ENCODE assay signal across 1 mouse cellular context in genomic region chr1:133658878-133659277, GRCm38 (mm10).
TF ChIP-seq lines count a peak whose summit lies in the region.

No protein-coding gene starts in this region.

TF ChIP-seq in CH12.LX, 34 proteins besides CTCF, POLR2A, EP300 and RAD21:
- TF ChIP-seq ZC3H11A (IDR thresholded peaks at IDR 0.05; ENCODE audit: low read depth, low read length) (no peak), SMC3 (IDR thresholded peaks at IDR 0.05; ENCODE audit: low read depth, low read length) (no peak), NRF1 (IDR thresholded peaks at IDR 0.05; ENCODE audit: low read depth, low read length) (no peak), MEF2A (IDR thresholded peaks at IDR 0.05; ENCODE audit: borderline replicate concordance, low read depth, low read length) (no peak), ETS1 (conservative IDR thresholded peaks at IDR 0.05; ENCODE audit: low read depth, low read length) (no peak), ELF1 (IDR thresholded peaks at IDR 0.05; ENCODE audit: low read depth, low read length) (no peak), USF1 (IDR thresholded peaks at IDR 0.05; ENCODE audit: low read depth, low read length) (no peak), RCOR1 (conservative IDR thresholded peaks at IDR 0.05; ENCODE audit: low read depth, low read length) (no peak), POLR2AphosphoS2 (IDR thresholded peaks at IDR 0.05; ENCODE audit: low read depth, low read length) (no peak), UBTF (IDR thresholded peaks at IDR 0.05; ENCODE audit: low read depth, low read length) (no peak), HCFC1 (IDR thresholded peaks at IDR 0.05; ENCODE audit: low read depth, low read length) (no peak), TBP (conservative IDR thresholded peaks at IDR 0.05; ENCODE audit: low read depth, low read length) (no peak), BHLHE40 (IDR thresholded peaks at IDR 0.05; ENCODE audit: low read depth, low read length) (no peak), MAZ (IDR thresholded peaks at IDR 0.05; ENCODE audit: low read depth, low read length) (no peak), MAX (IDR thresholded peaks at IDR 0.05; ENCODE audit: low read length) (no peak)
